Mouse (Mus musculus): ENCODE measurements at regions not wholly inside any gene's neighbourhood (a gene's known extent, or its start where the extent isn't known, plus 50 kb on each side); places are given as distances from the start of the nearest gene placed in this dataset.

GRCm38 (mm10) chr9:41590164-41590563, 428.7 kb upstream of the Ubash3b start:
- no peak overlapping the region for H3K4me3 ChIP-seq (ENCODE audit: low read depth, low read length)
- TF ChIP-seq POLR2A (IDR thresholded peaks at IDR 0.05; ENCODE audit: low read depth, low read length): no peak
- TF ChIP-seq CTCF (IDR thresholded peaks at IDR 0.05; ENCODE audit: extremely low read depth, insufficient read length, insufficient replicate concordance, low read depth, low read length): no peak
- no peaks in the 10 kb centered on the region for H3K4me1 ChIP-seq (ENCODE audit: control insufficient read depth, insufficient read depth, insufficient read length, low read length)
- H3K27me3 ChIP-seq (ENCODE audit: control insufficient read depth, insufficient read depth, low read length): no peaks in the 10 kb centered on the region
- no peak overlapping the region for H3K27ac ChIP-seq (ENCODE audit: insufficient read depth, low read depth, low read length)
- 72% methylated on average over 4 of the region's 4 CpGs for WGBS
- no peaks in the 10 kb centered on the region for H3K36me3 ChIP-seq (ENCODE audit: control insufficient read depth, insufficient read depth, low read length)

DNA sequence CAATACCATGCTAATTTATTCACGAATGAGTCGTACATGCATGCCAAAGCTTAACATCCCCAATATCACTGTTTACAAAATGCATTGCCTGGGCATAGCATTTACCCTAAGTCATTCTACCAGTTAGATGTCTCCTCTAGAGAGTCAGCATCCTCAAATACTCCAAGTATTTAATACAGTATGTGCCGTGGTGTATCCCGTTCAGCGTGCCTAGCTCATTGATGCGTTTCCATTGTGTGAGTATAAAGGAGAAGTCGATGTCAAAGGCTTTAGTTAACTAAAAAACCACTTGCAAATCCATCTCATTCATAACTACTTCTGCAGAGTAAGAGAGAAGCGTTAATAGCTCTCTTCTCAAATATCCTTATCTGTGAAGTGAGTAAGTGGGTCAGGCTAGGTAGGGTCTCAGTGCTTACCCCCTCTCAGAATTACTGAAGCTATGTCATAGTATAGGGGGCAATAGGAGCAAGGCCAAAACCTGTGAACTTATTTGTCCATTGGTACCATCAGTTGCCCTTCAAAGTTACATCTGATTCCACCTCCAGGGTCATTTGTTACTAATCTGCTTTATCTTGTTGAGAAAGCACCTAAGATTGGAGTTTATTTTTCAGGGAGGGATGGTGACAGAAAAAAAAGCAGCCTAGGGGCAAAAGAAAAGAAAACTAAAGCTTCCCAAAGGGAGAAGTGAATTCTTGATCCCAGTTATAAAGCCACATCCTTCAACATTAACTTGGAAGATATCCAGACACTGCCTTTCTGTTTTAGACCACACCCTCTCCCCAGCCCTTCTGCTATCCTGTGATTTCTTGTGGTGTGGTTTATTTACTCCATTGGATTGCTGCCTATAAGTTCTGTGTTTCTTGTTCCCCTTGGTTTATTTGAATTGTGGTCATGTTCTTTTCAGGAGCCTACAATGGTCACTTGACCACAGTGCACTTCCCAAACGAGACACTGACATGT, 427.2 kb upstream of the Ubash3b start:
- H3K27ac ChIP-seq (ENCODE audit: insufficient read depth, low read depth, low read length): no peak overlapping the region
- 77% methylated on average over 9 of the region's 9 CpGs for WGBS
- no peaks in the 10 kb centered on the region for H3K4me1 ChIP-seq (ENCODE audit: control insufficient read depth, insufficient read depth, insufficient read length, low read length)
- H3K27me3 ChIP-seq (ENCODE audit: control insufficient read depth, insufficient read depth, low read length): no peaks in the 10 kb centered on the region
- no peak overlapping the region for H3K4me3 ChIP-seq (ENCODE audit: low read depth, low read length)
- H3K36me3 ChIP-seq (ENCODE audit: control insufficient read depth, insufficient read depth, low read length): no peaks in the 10 kb centered on the region
- TF ChIP-seq CTCF (IDR thresholded peaks at IDR 0.05; ENCODE audit: extremely low read depth, insufficient read length, insufficient replicate concordance, low read depth, low read length): no peak
- TF ChIP-seq POLR2A (IDR thresholded peaks at IDR 0.05; ENCODE audit: low read depth, low read length): no peak

GRCm38 (mm10) chr9:41587762-41588161, 426.3 kb upstream of the Ubash3b start:
- TF ChIP-seq CTCF (IDR thresholded peaks at IDR 0.05; ENCODE audit: extremely low read depth, insufficient read length, insufficient replicate concordance, low read depth, low read length) (no peak), POLR2A (IDR thresholded peaks at IDR 0.05; ENCODE audit: low read depth, low read length) (no peak)
- Histone ChIP-seq H3K36me3 (ENCODE audit: control insufficient read depth, insufficient read depth, low read length) (no peaks in the 10 kb centered on the region), H3K27ac (ENCODE audit: insufficient read depth, low read depth, low read length) (no peak overlapping the region), H3K4me1 (ENCODE audit: control insufficient read depth, insufficient read depth, insufficient read length, low read length) (no peaks in the 10 kb centered on the region), H3K27me3 (ENCODE audit: control insufficient read depth, insufficient read depth, low read length) (no peaks in the 10 kb centered on the region), H3K4me3 (ENCODE audit: low read depth, low read length) (no peak overlapping the region)
- 51% methylated on average over 4 of the region's 4 CpGs for WGBS

DNA sequence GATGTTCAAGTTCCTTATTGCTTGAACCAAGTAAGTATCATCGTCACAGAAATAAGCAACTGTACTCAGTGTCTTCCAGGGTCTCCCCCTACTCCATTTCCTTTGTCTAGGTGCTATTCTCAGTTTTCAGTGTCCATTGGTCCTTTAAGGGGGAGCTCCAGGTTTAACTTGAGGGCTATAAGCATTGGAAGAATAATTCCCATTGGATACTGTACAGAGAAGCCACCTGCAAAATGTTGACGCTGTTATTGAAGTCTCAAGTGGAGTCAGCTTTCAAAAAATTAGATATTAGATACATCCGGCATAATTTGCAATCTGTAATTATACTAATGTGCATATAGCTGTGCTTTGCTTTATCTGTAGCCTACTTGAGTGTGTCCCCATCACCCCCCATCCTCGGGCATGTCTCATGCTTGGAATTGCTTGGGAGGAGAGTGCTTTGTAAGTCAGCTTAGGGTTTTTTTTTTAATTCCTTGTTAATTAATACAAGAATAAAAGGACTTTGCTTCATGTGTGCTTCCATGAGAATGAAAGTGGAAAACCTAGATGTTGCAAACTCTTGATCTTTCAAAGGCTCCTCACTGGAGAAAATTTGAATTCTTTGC, 425.6 kb upstream of the Ubash3b start:
- WGBS: 77% methylated on average over 4 of the region's 4 CpGs
- no peak overlapping the region for H3K27ac ChIP-seq (ENCODE audit: insufficient read depth, low read depth, low read length)
- H3K4me1 ChIP-seq (ENCODE audit: control insufficient read depth, insufficient read depth, insufficient read length, low read length): no peaks in the 10 kb centered on the region
- H3K4me3 ChIP-seq (ENCODE audit: low read depth, low read length): no peak overlapping the region
- TF ChIP-seq POLR2A (IDR thresholded peaks at IDR 0.05; ENCODE audit: low read depth, low read length) (no peak), CTCF (IDR thresholded peaks at IDR 0.05; ENCODE audit: extremely low read depth, insufficient read length, insufficient replicate concordance, low read depth, low read length) (no peak)
- H3K36me3 ChIP-seq (ENCODE audit: control insufficient read depth, insufficient read depth, low read length): no peaks in the 10 kb centered on the region
- peaks cover 3% of the 10 kb centered on the region; the same call in 1 of the 2 replicates for H3K27me3 ChIP-seq (ENCODE audit: control insufficient read depth, insufficient read depth, low read length)

- H3K27ac ChIP-seq (ENCODE audit: insufficient read depth, low read depth, low read length): no peak overlapping the region
- WGBS: 80% methylated on average over 7 of the region's 7 CpGs
- H3K4me3 ChIP-seq (ENCODE audit: low read depth, low read length): no peak overlapping the region
- H3K4me1 ChIP-seq (ENCODE audit: control insufficient read depth, insufficient read depth, insufficient read length, low read length): no peaks in the 10 kb centered on the region
- TF ChIP-seq POLR2A (IDR thresholded peaks at IDR 0.05; ENCODE audit: low read depth, low read length) (no peak), CTCF (IDR thresholded peaks at IDR 0.05; ENCODE audit: extremely low read depth, insufficient read length, insufficient replicate concordance, low read depth, low read length) (no peak)
- H3K36me3 ChIP-seq (ENCODE audit: control insufficient read depth, insufficient read depth, low read length): no peaks in the 10 kb centered on the region
- H3K27me3 ChIP-seq (ENCODE audit: control insufficient read depth, insufficient read depth, low read length): peaks cover 4% of the 10 kb centered on the region
Measured at GRCm38 (mm10) chr9:41586291-41586690, 424.8 kb upstream of the Ubash3b start.

GRCm38 (mm10) chr9:41585771-41586170, 424.3 kb upstream of the Ubash3b start:
- no peak overlapping the region for H3K4me3 ChIP-seq (ENCODE audit: low read depth, low read length)
- H3K36me3 ChIP-seq (ENCODE audit: control insufficient read depth, insufficient read depth, low read length): no peaks in the 10 kb centered on the region
- no peak for TF ChIP-seq CTCF (IDR thresholded peaks at IDR 0.05; ENCODE audit: extremely low read depth, insufficient read length, insufficient replicate concordance, low read depth, low read length)
- TF ChIP-seq POLR2A (IDR thresholded peaks at IDR 0.05; ENCODE audit: low read depth, low read length): no peak
- H3K4me1 ChIP-seq (ENCODE audit: control insufficient read depth, insufficient read depth, insufficient read length, low read length): no peaks in the 10 kb centered on the region
- peaks cover 8% of the 10 kb centered on the region for H3K27me3 ChIP-seq (ENCODE audit: control insufficient read depth, insufficient read depth, low read length)
- H3K27ac ChIP-seq (ENCODE audit: insufficient read depth, low read depth, low read length): no peak overlapping the region
- 60% methylated on average over 5 of the region's 5 CpGs for WGBS

- TF ChIP-seq POLR2A (IDR thresholded peaks at IDR 0.05; ENCODE audit: low read depth, low read length): no peak
- TF ChIP-seq CTCF (IDR thresholded peaks at IDR 0.05; ENCODE audit: extremely low read depth, insufficient read length, insufficient replicate concordance, low read depth, low read length): no peak
- Histone ChIP-seq H3K4me1 (ENCODE audit: control insufficient read depth, insufficient read depth, insufficient read length, low read length) (no peaks in the 10 kb centered on the region), H3K27me3 (ENCODE audit: control insufficient read depth, insufficient read depth, low read length) (peaks cover 10% of the 10 kb centered on the region), H3K27ac (ENCODE audit: insufficient read depth, low read depth, low read length) (no peak overlapping the region), H3K36me3 (ENCODE audit: control insufficient read depth, insufficient read depth, low read length) (no peaks in the 10 kb centered on the region), H3K4me3 (ENCODE audit: low read depth, low read length) (no peak overlapping the region)
- 44% methylated on average over 7 of the region's 7 CpGs for WGBS
Measured at GRCm38 (mm10) chr9:41585012-41585411, 423.5 kb upstream of the Ubash3b start.
